Comparison of ENCODE assay signal across 23 mouse cellular contexts in the genomic region with DNA sequence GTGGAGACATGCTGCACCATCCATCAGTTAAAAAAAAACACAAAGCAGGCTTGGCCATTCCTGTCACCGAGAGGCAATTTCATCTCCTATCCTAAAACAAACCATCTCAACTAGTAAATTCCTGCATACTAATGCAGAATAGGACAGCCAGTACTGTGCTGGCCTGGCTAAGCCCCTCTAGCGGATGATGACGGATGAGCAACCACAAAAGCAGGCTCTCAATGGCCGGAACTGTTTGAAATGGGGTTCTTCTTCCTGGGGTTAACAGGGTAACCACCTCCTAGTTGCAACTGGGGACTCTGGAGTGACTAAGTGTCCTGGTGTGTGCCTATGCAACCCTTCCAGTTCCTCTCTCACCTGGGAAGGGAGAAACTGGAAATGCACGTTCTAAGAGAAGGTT. TPM values are rescaled to one million over a fixed set of nuclear protein-coding genes. Genes with fewer than 3 reads are reported as not detected.
DNase-seq lines count a peak whose midpoint lies in the region; ATAC-seq and TF ChIP-seq lines count a peak whose summit lies in the region.
"Had no signal": no experiment of that assay in that cellular context is flagged by ENCODE, and none has a peak within 500 bp of the region (broad histone marks: within the 10 kb centered on the region; RNA-seq: fewer than 3 reads in every experiment).

No protein-coding gene starts in this region.

- TF ChIP-seq CTCF in forebrain, postnatal 0 days (IDR thresholded peaks at IDR 0.05; ENCODE audit: low read depth), result peak; percentile 44

- H3K4me1 ChIP-seq in forebrain, postnatal 0 days (ENCODE audit: insufficient read depth), result 0 out of 2 replicates have a peak, but pooled peaks cover 3% of the 10 kb centered on the region
- H3K4me1 ChIP-seq in forebrain, embryonic 13.5 days, result peaks cover 28% of the 10 kb centered on the region
- H3K4me1 ChIP-seq in midbrain, embryonic 14.5 days (ENCODE audit: control insufficient read depth, insufficient read depth, low read length), result peaks cover 16% of the 10 kb centered on the region
- H3K4me1 ChIP-seq in midbrain, embryonic 15.5 days, result peaks cover 19% of the 10 kb centered on the region

- ATAC-seq in forebrain, postnatal 0 days, result no peak
- ATAC-seq in forebrain, embryonic 13.5 days, result no peak
- ATAC-seq in midbrain, embryonic 14.5 days (ENCODE audit: low FRiP score, low TSS enrichment), result no peak
- ATAC-seq in midbrain, embryonic 15.5 days (replicated peaks), result no peak
- ATAC-seq: liver, embryonic 12.5 days had no signal

- no peak overlapping the region for H3K27ac ChIP-seq in forebrain, postnatal 0 days (ENCODE audit: low read depth, low read length)
- no peak overlapping the region for H3K27ac ChIP-seq in forebrain, embryonic 13.5 days
- no peak overlapping the region for H3K27ac ChIP-seq in midbrain, embryonic 14.5 days (replicated peaks; ENCODE audit: low read depth, low read length)
- no peak overlapping the region for H3K27ac ChIP-seq in midbrain, embryonic 15.5 days
- H3K27ac ChIP-seq: limb, embryonic 10.5 days; liver, embryonic 12.5 days; midbrain, embryonic 12.5 days; neural tube, embryonic 12.5 days had no signal

- WGBS in forebrain, postnatal 0 days, result 34% methylated on average over 5 of the region's 5 CpGs
- WGBS in forebrain, embryonic 13.5 days, result 29% methylated on average over 5 of the region's 5 CpGs
- 14% methylated on average over 5 of the region's 5 CpGs for WGBS in midbrain, embryonic 14.5 days
- WGBS in midbrain, embryonic 15.5 days, result 27% methylated on average over 5 of the region's 5 CpGs

- no peaks in the 10 kb centered on the region for H3K27me3 ChIP-seq in forebrain, postnatal 0 days (ENCODE audit: insufficient read depth, low read length)
- 0 out of 2 replicates have a peak, but pooled peaks cover 4% of the 10 kb centered on the region for H3K27me3 ChIP-seq in forebrain, embryonic 13.5 days
- no peaks in the 10 kb centered on the region for H3K27me3 ChIP-seq in midbrain, embryonic 14.5 days (ENCODE audit: control insufficient read depth, insufficient read depth, low read length)
- H3K27me3 ChIP-seq in midbrain, embryonic 15.5 days (replicated peaks), result no peaks in the 10 kb centered on the region
- H3K27me3 ChIP-seq: heart, embryonic 12.5 days; liver, embryonic 12.5 days; neural tube, embryonic 12.5 days had no signal

- no peak overlapping the region for H3K9ac ChIP-seq in forebrain, postnatal 0 days
- H3K9ac ChIP-seq in forebrain, embryonic 13.5 days, result no peak overlapping the region
- no peak overlapping the region for H3K9ac ChIP-seq in midbrain, embryonic 14.5 days (replicated peaks; ENCODE audit: low read length)
- no peak overlapping the region for H3K9ac ChIP-seq in midbrain, embryonic 15.5 days
- H3K9ac ChIP-seq: heart, embryonic 12.5 days; liver, embryonic 12.5 days; midbrain, embryonic 12.5 days; neural tube, embryonic 12.5 days had no signal

- peaks cover 30% of the 10 kb centered on the region for H3K36me3 ChIP-seq in forebrain, postnatal 0 days (ENCODE audit: insufficient read depth)
- peaks cover 34% of the 10 kb centered on the region for H3K36me3 ChIP-seq in forebrain, embryonic 13.5 days (ENCODE audit: poor library complexity, severe bottlenecking)
- H3K36me3 ChIP-seq in midbrain, embryonic 14.5 days (ENCODE audit: control insufficient read depth, insufficient read depth, low read length), result peaks cover 29% of the 10 kb centered on the region
- H3K36me3 ChIP-seq in midbrain, embryonic 15.5 days (replicated peaks), result peaks cover 18% of the 10 kb centered on the region

- H3K9me3 ChIP-seq in forebrain, postnatal 0 days (ENCODE audit: low read length), result no peaks in the 10 kb centered on the region
- H3K9me3 ChIP-seq in forebrain, embryonic 13.5 days (replicated peaks), result no peaks in the 10 kb centered on the region
- no peaks in the 10 kb centered on the region for H3K9me3 ChIP-seq in midbrain, embryonic 14.5 days (ENCODE audit: control insufficient read depth, low read length)
- no peaks in the 10 kb centered on the region for H3K9me3 ChIP-seq in midbrain, embryonic 15.5 days
- H3K9me3 ChIP-seq: heart, embryonic 12.5 days; limb, embryonic 10.5 days; liver, embryonic 12.5 days; midbrain, embryonic 12.5 days; neural tube, embryonic 12.5 days had no signal

- DNase-seq in forebrain, postnatal 0 days, result no peak
- peak; percentile 45 for DNase-seq in midbrain, embryonic 14.5 days
- peak; percentile 19 for DNase-seq in T-cell, adult 2 months (ENCODE audit: low spot score)
- DNase-seq in induced T-regulatory cell, adult 2 months (ENCODE audit: low read depth), result peak; percentile 10
- no peak for DNase-seq in heart, adult 8-10 months (ENCODE audit: low spot score)
- DNase-seq in ovary, postnatal 36 days (ENCODE audit: low spot score), result no peak
- DNase-seq: adrenal gland, adult 2 months; cerebellum, adult 2 months; gastrocnemius, postnatal 10 days; heart, postnatal 4 days; kidney, adult 18-20 months; kidney, postnatal 14 days; lung, postnatal 10 days; right cerebral cortex, postnatal 4 days had no signal

- H3K4me3 ChIP-seq in forebrain, postnatal 0 days (ENCODE audit: low read depth, low read length), result no peak overlapping the region
- H3K4me3 ChIP-seq in forebrain, embryonic 13.5 days, result no peak overlapping the region
- H3K4me3 ChIP-seq in midbrain, embryonic 14.5 days (replicated peaks; ENCODE audit: low read depth, low read length), result no peak overlapping the region
- no peak overlapping the region for H3K4me3 ChIP-seq in midbrain, embryonic 15.5 days
- H3K4me3 ChIP-seq: erythroblast, embryonic 14.5 days; heart, embryonic 12.5 days; limb, embryonic 10.5 days; liver, embryonic 12.5 days; midbrain, embryonic 12.5 days; neural tube, embryonic 12.5 days had no signal

- H3K4me2 ChIP-seq in forebrain, postnatal 0 days (ENCODE audit: low read depth), result no peak overlapping the region
- H3K4me2 ChIP-seq in forebrain, embryonic 13.5 days, result no peak overlapping the region
- H3K4me2 ChIP-seq in midbrain, embryonic 14.5 days (ENCODE audit: low read length), result no peak overlapping the region
- H3K4me2 ChIP-seq in midbrain, embryonic 15.5 days, result no peak overlapping the region
- H3K4me2 ChIP-seq: heart, embryonic 12.5 days; liver, embryonic 12.5 days; midbrain, embryonic 12.5 days; neural tube, embryonic 12.5 days had no signal

RNA-seq across cellular contexts. Expression of a gene that starts 1.2 kb away (rescaled TPM):
- total RNA-seq in forebrain, postnatal 0 days (2014; rRNA removed), result not detected in 2 replicates
- polyA plus RNA-seq in forebrain, postnatal 0 days (2015; fragmentation: Nextera tagmentation; extraction: Ambion mirVana), result not detected in 2 replicates
- polyA plus RNA-seq in forebrain, embryonic 13.5 days (2015; fragmentation: Nextera tagmentation; extraction: Ambion mirVana), result not detected in 2 replicates
- polyA plus RNA-seq in midbrain, embryonic 14.5 days (2014; fragmentation: Nextera tagmentation; extraction: Ambion mirVana), result not detected in 2 replicates
- polyA plus RNA-seq in midbrain, embryonic 15.5 days (2015; fragmentation: Nextera tagmentation; extraction: Ambion mirVana), result not detected in 2 replicates
- total RNA-seq in heart, adult 8-10 months (2022), result not detected
- total RNA-seq: adrenal gland, adult 2 months; gastrocnemius, postnatal 10 days; heart, postnatal 4 days; layer of hippocampus, postnatal 10 days had no signal
- polyA plus RNA-seq: adrenal gland, adult 2 months; cerebellum, adult 2 months; erythroblast, embryonic 14.5 days; heart, embryonic 12.5 days; limb, embryonic 10.5 days; liver, embryonic 12.5 days; midbrain, embryonic 12.5 days; neural tube, embryonic 12.5 days had no signal

RNA-seq across cellular contexts. Expression of a gene that starts 2.5 kb away (rescaled TPM):
- 5.3 and 7.9 TPM in 2 replicates for total RNA-seq in forebrain, postnatal 0 days (2014; rRNA removed)
- polyA plus RNA-seq in forebrain, postnatal 0 days (2015; fragmentation: Nextera tagmentation; extraction: Ambion mirVana), result 5.5 and 6.4 TPM in 2 replicates
- 2.9 and 3.0 TPM in 2 replicates for polyA plus RNA-seq in forebrain, embryonic 13.5 days (2015; fragmentation: Nextera tagmentation; extraction: Ambion mirVana)
- polyA plus RNA-seq in midbrain, embryonic 14.5 days (2014; fragmentation: Nextera tagmentation; extraction: Ambion mirVana), result 2.0 and 4.8 TPM in 2 replicates
- 4.8 and 6.5 TPM in 2 replicates for polyA plus RNA-seq in midbrain, embryonic 15.5 days (2015; fragmentation: Nextera tagmentation; extraction: Ambion mirVana)
- 1 to 10 TPM; 4.4 to 5.2 (median 5.0) TPM for total RNA-seq in heart, adult 8-10 months (2022)

RNA-seq across cellular contexts. Expression of a gene that starts 51.0 kb away (rescaled TPM):
- total RNA-seq in forebrain, postnatal 0 days (2014; rRNA removed), result 36.1 and 47.4 TPM in 2 replicates
- 4.2 and 5.6 TPM in 2 replicates for polyA plus RNA-seq in forebrain, postnatal 0 days (2015; fragmentation: Nextera tagmentation; extraction: Ambion mirVana)
- 13.0 and 14.5 TPM in 2 replicates for polyA plus RNA-seq in forebrain, embryonic 13.5 days (2015; fragmentation: Nextera tagmentation; extraction: Ambion mirVana)
- polyA plus RNA-seq in midbrain, embryonic 14.5 days (2014; fragmentation: Nextera tagmentation; extraction: Ambion mirVana), result 18.9 and 22.1 TPM in 2 replicates
- 13.0 and 13.2 TPM in 2 replicates for polyA plus RNA-seq in midbrain, embryonic 15.5 days (2015; fragmentation: Nextera tagmentation; extraction: Ambion mirVana)
- total RNA-seq in heart, adult 8-10 months (2022), result 100 to 1,000 TPM in 1 of 4 experiments, 10 to 100 TPM in 3; 83.0 to 105 (median 93.9) TPM

Comparison
In these comparisons a context has a peak if more than half of its experiments do, and no peak if none do; other contexts are left out.
1. DNase-seq: peak in midbrain, embryonic 14.5 days (single experiment), T-cell, adult 2 months (single experiment) and induced T-regulatory cell, adult 2 months (single experiment); none in forebrain, postnatal 0 days (single experiment), heart, adult 8-10 months (single experiment) and ovary, postnatal 36 days (single experiment).